Mouse (Mus musculus) lung, postnatal 0 days (tissue): ENCODE data around the gene Hpn.

Experiments
- CTCF ChIP-seq: IDR thresholded peaks from 2 replicates; pipeline ENCODE4 v1.5.1; 2016; ENCODE audit warnings: antibody characterized with exemption, mild to moderate bottlenecking
- EP300 ChIP-seq: IDR thresholded peaks from 2 replicates; pipeline ENCODE4 v1.6.1; 2016; ENCODE audit warnings: antibody characterized with exemption, mild to moderate bottlenecking, control low read depth

- TF ChIP-seq CTCF (no peak), EP300 (no peak)
Measured at GRCm38 (mm10) chr7:31052251-31052635, 62.8 kb downstream of the Hpn start.
